Mouse (Mus musculus): ENCODE data around the gene Smc3.

DNA sequence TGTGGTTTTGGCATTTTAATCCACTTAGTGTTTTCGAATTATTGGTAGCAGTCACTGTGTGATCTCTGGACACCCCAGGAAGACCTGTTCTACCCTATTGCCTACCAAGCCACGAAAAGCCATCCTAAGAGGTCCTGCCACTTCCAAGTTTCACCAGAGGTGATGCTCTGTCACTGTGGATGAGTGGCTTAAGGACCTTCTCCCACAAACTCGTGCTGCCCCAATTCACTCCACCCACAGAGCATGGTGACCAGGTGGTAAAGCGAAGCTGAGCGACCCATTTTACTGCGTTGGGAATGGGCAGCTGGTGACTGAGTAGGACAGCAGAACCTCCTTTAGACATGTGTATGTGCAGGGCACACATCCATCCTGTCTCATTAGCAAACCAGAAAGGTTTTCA, 49.2 kb downstream of the Smc3 start:
- TF ChIP-seq MAFK (IDR thresholded peaks at IDR 0.05; ENCODE audit: insufficient read depth, low read depth, low read length) (no peak), CHD2 (IDR thresholded peaks at IDR 0.05; ENCODE audit: low read depth, low read length) (no peak), ZC3H11A (IDR thresholded peaks at IDR 0.05; ENCODE audit: borderline replicate concordance, low read depth, low read length) (no peak)

Data from ES-E14 (cell line).